9 mouse cellular contexts compared by ENCODE assay signal in the genomic region with DNA sequence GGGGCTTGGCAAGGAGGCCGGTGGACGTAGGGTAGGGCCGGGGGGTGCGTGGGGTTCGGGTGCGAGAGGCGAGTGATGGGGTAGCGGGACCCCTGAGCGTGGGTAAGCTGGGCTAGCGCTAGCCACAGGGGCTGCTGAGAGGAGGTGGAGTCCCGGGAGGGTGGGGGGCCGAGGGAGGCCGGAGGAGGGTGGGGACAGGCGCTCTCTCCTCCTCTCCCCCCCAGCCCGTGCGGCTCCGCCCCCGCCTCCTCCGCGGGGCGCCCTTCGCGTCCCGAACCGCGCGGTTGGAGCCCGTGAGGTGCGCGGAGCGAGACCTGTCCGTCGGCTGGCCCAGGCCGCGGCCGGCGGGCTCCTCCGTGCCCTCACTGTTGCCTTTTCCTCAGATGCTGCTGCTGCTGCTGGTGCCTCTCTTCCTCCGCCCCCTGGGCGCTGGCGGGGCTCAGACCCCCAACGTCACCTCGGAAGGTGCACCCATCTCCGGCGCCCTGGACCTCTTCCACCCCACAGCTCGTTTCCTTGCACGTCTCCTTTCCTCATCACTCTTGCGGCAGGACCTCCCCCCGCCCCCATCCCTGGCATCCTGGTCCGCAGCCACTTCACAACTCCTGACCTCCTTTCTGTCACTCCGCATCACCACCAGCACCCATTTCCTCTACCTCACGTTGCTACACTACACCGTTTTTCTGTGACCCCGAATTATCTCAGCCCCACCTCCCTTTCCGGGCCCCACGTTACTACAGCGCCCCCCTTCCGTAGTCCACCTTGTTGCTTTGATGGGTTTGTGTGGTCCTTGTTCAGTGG. TPM values are rescaled to one million over a fixed set of nuclear protein-coding genes. Genes with fewer than 3 reads are reported as not detected.
DNase-seq lines count a peak whose midpoint lies in the region; ATAC-seq and TF ChIP-seq lines count a peak whose summit lies in the region.
"Had no signal": no experiment of that assay in that cellular context is flagged by ENCODE, and none has a peak within 500 bp of the region (broad histone marks: within the 10 kb centered on the region; RNA-seq: fewer than 3 reads in every experiment).

No protein-coding gene starts in this region.

- no peak for TF ChIP-seq EP300 in liver, embryonic 14.5 days (IDR thresholded peaks at IDR 0.05; ENCODE audit: low read depth)

- ATAC-seq in activated CD4-positive, CD25-positive, alpha-beta regulatory T cell, adult 4 months, result peak; percentile 53
- ATAC-seq in heart, embryonic 13.5 days (ENCODE audit: extremely low read depth, insufficient number of reproducible peaks, low FRiP score, low TSS enrichment), result peak; percentile 48; the same call in 1 of the 2 replicates
- ATAC-seq in kidney, embryonic 16.5 days (ENCODE audit: low FRiP score, low TSS enrichment), result peak; percentile 75
- peak; percentile 46; the same call in 1 of the 2 replicates for ATAC-seq in liver, embryonic 14.5 days (ENCODE audit: insufficient read depth)

- no peaks in the 10 kb centered on the region for H3K79me3 ChIP-seq in C2C12 (ENCODE audit: low read depth)

- H3K9me3 ChIP-seq in embryonic facial prominence, embryonic 10.5 days, result no peaks in the 10 kb centered on the region
- no peaks in the 10 kb centered on the region for H3K9me3 ChIP-seq in heart, embryonic 13.5 days
- H3K9me3 ChIP-seq in kidney, embryonic 16.5 days (ENCODE audit: low read length), result no peaks in the 10 kb centered on the region
- no peaks in the 10 kb centered on the region for H3K9me3 ChIP-seq in liver, embryonic 14.5 days (ENCODE audit: control insufficient read depth, low read length)

- under 1% methylated on average over 57 of the region's 58 CpGs for WGBS in embryonic facial prominence, embryonic 10.5 days
- under 1% methylated on average over 54 of the region's 58 CpGs for WGBS in heart, embryonic 13.5 days
- 0% methylated on average over 45 of the region's 58 CpGs for WGBS in kidney, embryonic 16.5 days
- WGBS in liver, embryonic 14.5 days (ENCODE audit: insufficient replicate concordance), result 2% methylated on average over 46 of the region's 58 CpGs

- H3K4me2 ChIP-seq in heart, embryonic 13.5 days, result peak overlapping the region; percentile 97
- H3K4me2 ChIP-seq in kidney, embryonic 16.5 days (replicated peaks; ENCODE audit: low read depth, low read length), result peak overlapping the region; percentile 95
- peak overlapping the region; percentile 64 for H3K4me2 ChIP-seq in liver, embryonic 14.5 days (ENCODE audit: low read depth)

- peak overlapping the region; percentile 96 for H3K27ac ChIP-seq in embryonic facial prominence, embryonic 10.5 days (replicated peaks)
- H3K27ac ChIP-seq in heart, embryonic 13.5 days (replicated peaks), result peak overlapping the region; percentile 75
- peak overlapping the region; percentile 78 for H3K27ac ChIP-seq in kidney, embryonic 16.5 days (ENCODE audit: low read length)
- no peak overlapping the region for H3K27ac ChIP-seq in liver, embryonic 14.5 days

- peak overlapping the region; percentile 53 for H3K4me3 ChIP-seq in C2C12 (ENCODE audit: insufficient read depth, poor library complexity, severe bottlenecking)
- peak overlapping the region; percentile 94 for H3K4me3 ChIP-seq in embryonic facial prominence, embryonic 10.5 days
- peak overlapping the region; percentile 87 for H3K4me3 ChIP-seq in heart, embryonic 13.5 days
- peak overlapping the region; percentile 87 for H3K4me3 ChIP-seq in kidney, embryonic 16.5 days (ENCODE audit: low read length)
- peak overlapping the region; percentile 37 to 50 for H3K4me3 ChIP-seq in liver, embryonic 14.5 days (ENCODE audit: insufficient read depth in 1 of 2, low read depth in 2 of 2, low read length in 2 of 2)

- peak; percentile 83 for DNase-seq in embryonic facial prominence, embryonic 10.5 days (ENCODE audit: low spot score)
- DNase-seq in liver, embryonic 14.5 days (ENCODE audit: low read depth in 3 of 3, low spot score in 3 of 3), result no peak
- DNase-seq in natural killer cell, adult 2 months (ENCODE audit: low spot score in 2 of 2), result peak; percentile 59 to 67
- DNase-seq in thymus, postnatal 36 days, result peak; percentile 78 to 80

- no peaks in the 10 kb centered on the region for H3K27me3 ChIP-seq in C2C12 (ENCODE audit: control insufficient read depth, insufficient read depth, insufficient read length)
- H3K27me3 ChIP-seq in embryonic facial prominence, embryonic 10.5 days (replicated peaks; ENCODE audit: low read depth, poor library complexity, severe bottlenecking), result peaks cover 33% of the 10 kb centered on the region
- peaks cover 19% of the 10 kb centered on the region for H3K27me3 ChIP-seq in heart, embryonic 13.5 days (replicated peaks)
- no peaks in the 10 kb centered on the region for H3K27me3 ChIP-seq in kidney, embryonic 16.5 days (ENCODE audit: insufficient read depth, low read length)
- peaks cover 68% of the 10 kb centered on the region for H3K27me3 ChIP-seq in liver, embryonic 14.5 days (ENCODE audit: control insufficient read depth, insufficient read depth, low read length)

- peak overlapping the region; percentile 93 for H3K9ac ChIP-seq in heart, embryonic 13.5 days
- peak overlapping the region; percentile 93 for H3K9ac ChIP-seq in kidney, embryonic 16.5 days (replicated peaks; ENCODE audit: low read length)
- H3K9ac ChIP-seq in liver, embryonic 14.5 days (replicated peaks), result no peak overlapping the region; the same call in 1 of the 2 replicates

- no peaks in the 10 kb centered on the region for H3K79me2 ChIP-seq in C2C12 (ENCODE audit: control insufficient read depth, insufficient read depth)

- peaks cover 4% of the 10 kb centered on the region for H3K36me3 ChIP-seq in C2C12 (ENCODE audit: control insufficient read depth, insufficient read depth)
- no peaks in the 10 kb centered on the region for H3K36me3 ChIP-seq in embryonic facial prominence, embryonic 10.5 days (replicated peaks)
- H3K36me3 ChIP-seq in heart, embryonic 13.5 days, result no peaks in the 10 kb centered on the region
- H3K36me3 ChIP-seq in kidney, embryonic 16.5 days (ENCODE audit: insufficient read depth, low read length), result no peaks in the 10 kb centered on the region
- no peaks in the 10 kb centered on the region for H3K36me3 ChIP-seq in liver, embryonic 14.5 days (replicated peaks; ENCODE audit: control insufficient read depth, insufficient read depth, low read depth)

- TF ChIP-seq CTCF in C2C12 (IDR thresholded peaks at IDR 0.05; ENCODE audit: control insufficient read depth, insufficient read depth, insufficient read length), result peak; percentile 30
- TF ChIP-seq CTCF in liver, embryonic 14.5 days (IDR thresholded peaks at IDR 0.05; ENCODE audit: low read depth), result 0 out of 2 replicates have a peak, but pooled peaks have one; percentile 15

- H3K4me1 ChIP-seq in embryonic facial prominence, embryonic 10.5 days, result peaks cover 56% of the 10 kb centered on the region
- H3K4me1 ChIP-seq in heart, embryonic 13.5 days, result peaks cover 34% of the 10 kb centered on the region
- peaks cover 24% of the 10 kb centered on the region for H3K4me1 ChIP-seq in kidney, embryonic 16.5 days (ENCODE audit: insufficient read depth, low read length)
- 0 out of 4 replicates have a peak, but pooled peaks cover 0 to 2% of the 10 kb centered on the region in 2 experiments for H3K4me1 ChIP-seq in liver, embryonic 14.5 days (replicated peaks; ENCODE audit: control insufficient read depth in 2 of 2, insufficient read depth in 2 of 2, low read length in 1 of 2)

- H3ac ChIP-seq in C2C12 (ENCODE audit: control insufficient read depth, insufficient read length, low read depth), result peak overlapping the region; percentile 94

RNA-seq across cellular contexts. Expression of gene Gabbr1, which starts 0.7 kb away (rescaled TPM):
- polyA plus RNA-seq in C2C12 (2012; fragmentation: generic; extraction: Trizol), result 6.1 TPM
- polyA plus RNA-seq in activated CD4-positive, CD25-positive, alpha-beta regulatory T cell, adult 4 months (2017; shearing (Covaris generic)), result 1 to 10 TPM; 5.0 to 6.2 TPM
- polyA plus RNA-seq in embryonic facial prominence, embryonic 10.5 days (2016; fragmentation: Nextera tagmentation; extraction: Ambion mirVana), result 7.0 and 9.4 TPM in 2 replicates
- polyA plus RNA-seq in heart, embryonic 13.5 days (2015; fragmentation: Nextera tagmentation; extraction: Ambion mirVana), result 4.5 and 6.9 TPM in 2 replicates
- 5.6 and 7.7 TPM in 2 replicates for polyA plus RNA-seq in kidney, embryonic 16.5 days (2015; fragmentation: Nextera tagmentation; extraction: Ambion mirVana)
- polyA plus RNA-seq in liver, embryonic 14.5 days (2012; rRNA removed), result 2.2 and 2.7 TPM in 2 replicates
- polyA plus RNA-seq in liver, embryonic 14.5 days (2014; fragmentation: Nextera tagmentation; extraction: Ambion mirVana), result 0.24 and 0.30 TPM in 2 replicates

RNA-seq across cellular contexts. Expression of gene Mog, which starts 23.3 kb away (rescaled TPM):
- 0.02 TPM for polyA plus RNA-seq in C2C12 (2012; fragmentation: generic; extraction: Trizol)
- not detected for polyA plus RNA-seq in activated CD4-positive, CD25-positive, alpha-beta regulatory T cell, adult 4 months (2017; shearing (Covaris generic))
- polyA plus RNA-seq in embryonic facial prominence, embryonic 10.5 days (2016; fragmentation: Nextera tagmentation; extraction: Ambion mirVana), result 0.18 and 0.31 TPM in 2 replicates
- polyA plus RNA-seq in heart, embryonic 13.5 days (2015; fragmentation: Nextera tagmentation; extraction: Ambion mirVana), result not detected in 2 replicates
- 0.09 and 0.13 TPM in 2 replicates for polyA plus RNA-seq in kidney, embryonic 16.5 days (2015; fragmentation: Nextera tagmentation; extraction: Ambion mirVana)
- not detected in 2 replicates for polyA plus RNA-seq in liver, embryonic 14.5 days (2012; rRNA removed)
- polyA plus RNA-seq in liver, embryonic 14.5 days (2014; fragmentation: Nextera tagmentation; extraction: Ambion mirVana), result not detected in 2 replicates

RNA-seq across cellular contexts. Expression of gene Olfr90, which starts 41.8 kb away (rescaled TPM):
- polyA plus RNA-seq in C2C12 (2012; fragmentation: generic; extraction: Trizol), result not detected
- under 1 TPM in 1 of 2 experiments, not detected in 1; 0.19 TPM for polyA plus RNA-seq in activated CD4-positive, CD25-positive, alpha-beta regulatory T cell, adult 4 months (2017; shearing (Covaris generic))
- polyA plus RNA-seq in embryonic facial prominence, embryonic 10.5 days (2016; fragmentation: Nextera tagmentation; extraction: Ambion mirVana), result 0.19 TPM in 1 of 2 replicates, not detected in the other
- not detected in 2 replicates for polyA plus RNA-seq in heart, embryonic 13.5 days (2015; fragmentation: Nextera tagmentation; extraction: Ambion mirVana)
- not detected in 2 replicates for polyA plus RNA-seq in kidney, embryonic 16.5 days (2015; fragmentation: Nextera tagmentation; extraction: Ambion mirVana)
- not detected in 2 replicates for polyA plus RNA-seq in liver, embryonic 14.5 days (2012; rRNA removed)
- not detected in 2 replicates for polyA plus RNA-seq in liver, embryonic 14.5 days (2014; fragmentation: Nextera tagmentation; extraction: Ambion mirVana)
- polyA plus RNA-seq: frontal cortex, adult 2 months had no signal

RNA-seq across cellular contexts. Expression of gene Zfp57, which starts 45.5 kb away (rescaled TPM):
- polyA plus RNA-seq in C2C12 (2012; fragmentation: generic; extraction: Trizol), result 11.6 TPM
- polyA plus RNA-seq in activated CD4-positive, CD25-positive, alpha-beta regulatory T cell, adult 4 months (2017; shearing (Covaris generic)), result not detected
- polyA plus RNA-seq in embryonic facial prominence, embryonic 10.5 days (2016; fragmentation: Nextera tagmentation; extraction: Ambion mirVana), result 97.0 and 106 TPM in 2 replicates
- polyA plus RNA-seq in heart, embryonic 13.5 days (2015; fragmentation: Nextera tagmentation; extraction: Ambion mirVana), result 42.5 and 45.5 TPM in 2 replicates
- 64.5 and 66.7 TPM in 2 replicates for polyA plus RNA-seq in kidney, embryonic 16.5 days (2015; fragmentation: Nextera tagmentation; extraction: Ambion mirVana)
- 3.3 and 3.5 TPM in 2 replicates for polyA plus RNA-seq in liver, embryonic 14.5 days (2012; rRNA removed)
- 2.2 and 2.5 TPM in 2 replicates for polyA plus RNA-seq in liver, embryonic 14.5 days (2014; fragmentation: Nextera tagmentation; extraction: Ambion mirVana)

RNA-seq across cellular contexts. Expression of gene Olfr91, which starts 51.6 kb away (rescaled TPM):
- not detected for polyA plus RNA-seq in C2C12 (2012; fragmentation: generic; extraction: Trizol)
- not detected for polyA plus RNA-seq in activated CD4-positive, CD25-positive, alpha-beta regulatory T cell, adult 4 months (2017; shearing (Covaris generic))
- not detected in 2 replicates for polyA plus RNA-seq in embryonic facial prominence, embryonic 10.5 days (2016; fragmentation: Nextera tagmentation; extraction: Ambion mirVana)
- polyA plus RNA-seq in heart, embryonic 13.5 days (2015; fragmentation: Nextera tagmentation; extraction: Ambion mirVana), result not detected in 2 replicates
- polyA plus RNA-seq in kidney, embryonic 16.5 days (2015; fragmentation: Nextera tagmentation; extraction: Ambion mirVana), result not detected in 2 replicates
- polyA plus RNA-seq in liver, embryonic 14.5 days (2012; rRNA removed), result not detected in 2 replicates
- not detected in 2 replicates for polyA plus RNA-seq in liver, embryonic 14.5 days (2014; fragmentation: Nextera tagmentation; extraction: Ambion mirVana)
- polyA plus RNA-seq: frontal cortex, adult 2 months had no signal

Comparison
In these comparisons a context has a peak if more than half of its experiments do, and no peak if none do; other contexts are left out.
1. H3K4me3 ChIP-seq: peak in every context shown above with its lines; median percentile 94 in embryonic facial prominence, embryonic 10.5 days; 87 in heart, embryonic 13.5 days; 87 in kidney, embryonic 16.5 days; 53 in C2C12; 44 in liver, embryonic 14.5 days.
2. DNase-seq: peak in embryonic facial prominence, embryonic 10.5 days (single experiment), natural killer cell, adult 2 months (2 of 2) and thymus, postnatal 36 days (2 of 2); none in liver, embryonic 14.5 days (0 of 3).
3. Peak in every context shown above with its lines, with median percentiles within 50 percentile points of each other: ATAC-seq and H3K4me2 ChIP-seq.